Mouse (Mus musculus) ES-E14 (cell line): Measurements from ENCODE around the gene Ift22. TPM values are rescaled to one million over a fixed set of nuclear protein-coding genes. Genes with fewer than 3 reads are reported as not detected.

Experiments
- DNase-seq: peaks from one replicate; pipeline ENCODE4 v3.0.0-alpha.2; 2013; ENCODE audit warnings: low read depth, low spot score
- H3K27ac ChIP-seq: 2 replicates; pipeline ENCODE4 v1.5.1; 2012; ENCODE audit warnings: low read depth, mild to moderate bottlenecking, low read length, moderate library complexity, mixed read lengths; ENCODE audit not compliant: poor library complexity, insufficient read depth, severe bottlenecking
- H3K36me3 ChIP-seq: 2 replicates; pipeline ENCODE4 v1.6.1; 2012; ENCODE audit warnings: mild to moderate bottlenecking, low read length, moderate library complexity, mixed read lengths; ENCODE audit not compliant: control insufficient read depth, poor library complexity, insufficient read depth, severe bottlenecking
- H3K4me1 ChIP-seq, 2 experiments: fragments of 150-350 bp in 1 of 2; sonication (generic) in 1 of 2; 2 replicates each; pipeline ENCODE4 v1.6.1; 2012; ENCODE audit warnings: low read length in 2 of 2, mild to moderate bottlenecking in 1 of 2, mixed read lengths in 1 of 2; ENCODE audit not compliant: control insufficient read depth in 2 of 2, insufficient read depth in 2 of 2, poor library complexity in 1 of 2
- H3K4me3 ChIP-seq, 2 experiments: fragments of 150-350 bp in 1 of 2; sonication (generic) in 1 of 2; 2 replicates each; pipeline ENCODE4 v1.5.1; 2012; ENCODE audit warnings: low read length in 2 of 2, low read depth in 1 of 2, mild to moderate bottlenecking in 1 of 2, mixed read lengths in 1 of 2; ENCODE audit not compliant: insufficient read depth in 1 of 2, poor library complexity in 1 of 2, severe bottlenecking in 1 of 2
- H3K9ac ChIP-seq: 2 replicates; pipeline ENCODE4 v1.6.1; 2012; ENCODE audit warnings: low read depth, mild to moderate bottlenecking, low read length, mixed read lengths; ENCODE audit not compliant: poor library complexity, insufficient read depth, severe bottlenecking
- H3K9me3 ChIP-seq: fragments of 150-350 bp; sonication (generic); 2 replicates; pipeline ENCODE4 v1.6.1; 2012; ENCODE audit warnings: low read depth, mild to moderate bottlenecking, low read length; ENCODE audit not compliant: control insufficient read depth, insufficient read depth
- CHD2 ChIP-seq: IDR thresholded peaks from 2 replicates; pipeline ENCODE4 v1.6.1; 2014; ENCODE audit warnings: mild to moderate bottlenecking, low read depth, low read length, inconsistent platforms
- HCFC1 ChIP-seq: IDR thresholded peaks from 2 replicates; pipeline ENCODE4 v1.6.1; 2012; ENCODE audit warnings: low read length, inconsistent platforms, borderline replicate concordance; ENCODE audit not compliant: insufficient read depth
- MAFK ChIP-seq: IDR thresholded peaks from 2 replicates; pipeline ENCODE4 v1.6.1; 2014; ENCODE audit warnings: mild to moderate bottlenecking, low read depth, low read length, inconsistent platforms; ENCODE audit not compliant: insufficient read depth
- ZC3H11A ChIP-seq: IDR thresholded peaks from 2 replicates; pipeline ENCODE4 v1.6.1; 2012; ENCODE audit warnings: low read depth, mild to moderate bottlenecking, inconsistent platforms, low read length, borderline replicate concordance
- ZNF384 ChIP-seq: IDR thresholded peaks from 2 replicates; pipeline ENCODE4 v1.6.1; 2012; ENCODE audit warnings: low read depth, low read length, inconsistent platforms
- in situ Hi-C, 2 experiments: fragments of 600-800 bp; cut with MboI; formaldehyde crosslinking; loops; one replicate each; pipeline ENCODE4 v1.15.1; 2025; ENCODE audit warnings: low sequenced_read_pairs in 2 of 2, inconsistent platforms in 1 of 2; ENCODE audit not compliant: unreplicated experiment in 2 of 2
- total RNA-seq: library from RNA; depleted of rRNA; stranded (reverse); fragments of 300-350 nt; gene quantifications from 2 replicates; pipeline ENCODE4 v1.2.3, GENCODE M21; 2012

The Ift22 gene
- total RNA-seq, 1 experiment: 18.3 TPM

DNA sequence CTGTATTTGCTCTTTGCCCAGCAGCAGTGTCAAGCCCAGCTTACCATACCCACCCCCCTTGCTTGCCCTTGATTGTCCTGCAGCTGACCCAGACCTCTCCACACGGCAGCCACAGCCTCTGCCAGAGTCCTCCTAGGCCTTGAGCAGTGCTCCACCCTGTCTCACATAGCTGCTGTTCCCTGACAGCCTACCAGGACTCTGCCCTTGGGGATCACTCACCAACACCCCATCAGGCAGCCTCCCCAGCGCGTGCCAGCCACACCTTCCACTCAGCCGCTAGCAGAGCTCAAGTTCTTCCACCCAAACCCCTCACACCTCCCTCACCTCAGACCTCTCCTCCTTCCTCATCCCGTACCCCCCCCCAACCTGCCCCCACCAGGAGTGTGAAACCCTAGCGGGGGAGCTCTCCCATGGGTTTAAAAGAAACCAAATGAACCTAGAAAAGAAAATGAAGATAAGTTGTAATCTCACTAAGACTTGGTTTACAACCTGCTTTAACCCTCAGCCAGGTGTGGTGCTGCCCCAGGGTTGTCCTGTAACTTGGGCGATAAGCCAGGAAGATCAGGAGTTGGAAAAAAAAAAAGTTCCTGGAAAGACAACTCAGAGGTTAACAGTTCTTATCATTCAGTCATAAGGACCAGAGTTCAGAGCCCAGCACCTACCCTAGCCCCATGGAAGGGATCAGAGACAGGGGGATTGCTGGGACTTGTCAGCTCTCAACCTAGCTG is 16.0 kb downstream of the Ift22 start:
- Histone ChIP-seq H3K4me1 (peaks cover 1 to 16% of the 10 kb centered on the region in 2 experiments; a peak in 2 of 4 replicates), H3K9ac (no peak overlapping the region), H3K9me3 (no peaks in the 10 kb centered on the region), H3K4me3 (no peak overlapping the region), H3K36me3 (peaks cover 34% of the 10 kb centered on the region), H3K27ac (no peak overlapping the region)
- TF ChIP-seq MAFK: no peak
- no peak for TF ChIP-seq ZNF384
- in situ Hi-C loops: loop anchor here in 1 of 2 experiments (10.0 kb wide), 1 partner anchor 191 kb away; the partner anchor contains the start of gene Trim56
- no peak for DNase-seq

DNA sequence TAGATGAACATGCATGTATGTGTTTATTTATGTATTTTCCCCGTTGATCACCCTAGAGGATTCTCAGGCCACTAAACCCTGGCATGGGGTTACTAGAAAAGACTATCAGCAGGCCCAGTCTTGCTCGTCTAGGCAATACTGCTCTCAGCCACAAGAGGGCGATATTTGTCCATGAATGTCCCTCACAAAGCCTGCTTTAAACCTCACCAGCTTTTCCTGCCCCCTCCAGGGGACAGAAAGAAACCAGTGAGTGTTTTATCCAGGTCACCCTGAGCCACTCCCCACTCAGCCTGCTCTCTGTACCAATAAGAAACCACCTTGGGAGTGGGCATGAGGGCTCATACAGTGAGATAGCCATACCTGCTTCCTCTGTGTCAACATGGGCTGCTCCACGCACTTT is 21.1 kb downstream of the Ift22 start:
- Histone ChIP-seq H3K27ac (no peak overlapping the region), H3K4me3 (no peak overlapping the region), H3K4me1 (peaks cover 7 to 15% of the 10 kb centered on the region in 2 experiments; a peak in 3 of 4 replicates), H3K36me3 (peaks cover 31% of the 10 kb centered on the region), H3K9ac (no peak overlapping the region), H3K9me3 (no peaks in the 10 kb centered on the region)
- in situ Hi-C loops: loop anchor here in 1 of 2 experiments (10.0 kb wide), 1 partner anchor 186 kb away; the partner anchor contains the start of gene Trim56
- TF ChIP-seq ZC3H11A: peak; percentile 52; the same call in 1 of the 2 replicates
- no peak for TF ChIP-seq CHD2
- DNase-seq: peak; percentile 80

DNA sequence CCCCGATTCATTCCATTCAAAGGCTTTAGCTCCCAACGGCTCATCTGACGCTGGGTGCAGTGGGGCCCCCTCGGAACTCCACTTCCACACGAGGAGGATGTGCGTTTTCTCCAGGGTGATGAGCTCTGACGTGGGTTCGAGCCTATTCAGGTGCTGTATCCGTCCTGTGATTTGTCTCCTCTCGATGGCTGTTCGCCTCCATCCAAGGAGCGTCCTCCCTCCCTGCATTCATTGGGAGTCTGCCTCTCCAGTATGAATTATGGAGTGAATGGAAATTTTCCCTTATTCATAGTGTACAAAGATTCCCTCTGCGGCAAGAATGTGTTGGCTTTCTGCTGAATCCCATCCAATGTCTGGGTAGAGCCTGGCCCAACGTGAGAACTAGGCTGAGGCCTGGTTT is 23.9 kb downstream of the Ift22 start:
- H3K9me3 ChIP-seq: no peaks in the 10 kb centered on the region
- peaks cover 10 to 26% of the 10 kb centered on the region in 2 experiments for H3K4me1 ChIP-seq
- TF ChIP-seq CHD2 (no peak), HCFC1 (no peak)
- no peak overlapping the region for H3K4me3 ChIP-seq
- H3K9ac ChIP-seq: no peak overlapping the region
- DNase-seq: no peak
- peaks cover 20% of the 10 kb centered on the region; the same call in 1 of the 2 replicates for H3K36me3 ChIP-seq
- no peak overlapping the region for H3K27ac ChIP-seq
- in situ Hi-C loops: no loop called here

DNA sequence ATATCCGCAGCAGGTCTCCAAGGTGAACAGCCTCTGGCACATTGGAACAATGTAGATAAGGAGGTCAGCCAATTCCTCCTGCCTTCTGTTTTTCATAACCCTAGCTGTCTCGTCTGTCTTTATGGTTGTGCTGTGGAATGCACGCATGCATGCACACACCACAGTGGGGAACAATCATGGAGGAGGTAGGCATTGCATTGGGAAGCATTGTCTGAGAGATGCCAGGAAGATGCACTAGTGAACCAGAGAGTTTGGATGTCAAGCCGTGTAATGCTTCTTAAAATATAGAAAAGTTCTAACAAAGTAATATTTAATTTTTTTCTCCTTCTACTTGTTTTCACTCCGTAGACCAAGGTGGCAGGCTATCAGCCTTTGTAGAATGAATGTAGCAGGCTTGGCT is 25.0 kb downstream of the Ift22 start:
- Histone ChIP-seq H3K27ac (no peak overlapping the region), H3K9ac (no peak overlapping the region), H3K4me1 (peaks cover 10 to 30% of the 10 kb centered on the region in 2 experiments), H3K9me3 (no peaks in the 10 kb centered on the region), H3K4me3 (no peak overlapping the region), H3K36me3 (peaks cover 17% of the 10 kb centered on the region; the same call in 1 of the 2 replicates)
- DNase-seq: no peak
- in situ Hi-C loops: no loop called here
- no peak for TF ChIP-seq CHD2
- no peak for TF ChIP-seq HCFC1
- no peak for TF ChIP-seq ZC3H11A
- TF ChIP-seq MAFK: no peak
- TF ChIP-seq ZNF384: no peak

DNA sequence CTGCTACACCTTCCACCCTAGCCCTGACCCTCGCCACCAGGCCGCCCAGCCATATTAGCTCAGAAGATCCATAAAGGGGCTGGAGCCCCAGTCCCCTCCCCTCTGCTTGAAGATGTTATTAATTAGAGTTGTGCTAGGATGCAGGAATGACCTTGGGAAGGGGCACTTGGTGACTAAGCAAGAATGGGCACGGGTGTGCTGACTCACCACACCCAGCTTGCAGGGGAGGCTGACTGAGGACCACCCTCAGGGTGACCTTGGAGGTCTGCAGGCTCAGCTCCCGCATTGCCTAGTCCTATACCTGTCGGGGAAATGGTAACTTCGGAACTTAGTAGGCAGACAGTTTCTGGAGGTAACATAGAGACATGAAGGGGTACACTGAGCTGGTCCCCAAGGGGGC is 26.0 kb downstream of the Ift22 start:
- H3K27ac ChIP-seq: peak overlapping the region; percentile 14; the same call in 1 of the 2 replicates
- no peaks in the 10 kb centered on the region for H3K9me3 ChIP-seq
- in situ Hi-C loops: no loop called here
- H3K4me3 ChIP-seq: no peak overlapping the region
- H3K9ac ChIP-seq: no peak overlapping the region
- H3K4me1 ChIP-seq: peaks cover 10 to 30% of the 10 kb centered on the region in 2 experiments
- DNase-seq: no peak
- H3K36me3 ChIP-seq: peaks cover 14% of the 10 kb centered on the region; the same call in 1 of the 2 replicates
- peak; percentile 90 for TF ChIP-seq MAFK
- TF ChIP-seq ZC3H11A: no peak
- no peak for TF ChIP-seq CHD2
